Comparison of ENCODE assay signal across 8 mouse cellular contexts in genomic region chr2:135658486-135659390, GRCm38 (mm10). TPM values are rescaled to one million over a fixed set of nuclear protein-coding genes. Genes with fewer than 3 reads are reported as not detected.
DNase-seq lines count a peak whose midpoint lies in the region; ATAC-seq and TF ChIP-seq lines count a peak whose summit lies in the region.

TSS of gene Plcb4 (plus strand) at chr2:135659011.

- DNase-seq in adipocyte (ENCODE audit: low spot score): peak; percentile 32
- peak; percentile 76 for DNase-seq in gastrocnemius, postnatal 10 days
- peak; percentile 90 for DNase-seq in hindbrain, postnatal 0 days (ENCODE audit: low spot score)
- peak; percentile 67 for DNase-seq in left cerebral cortex, adult 11 months (ENCODE audit: low spot score)
- DNase-seq in lung, postnatal 36 days: peak; percentile 88
- peak; percentile 56 for DNase-seq in retina, adult 2 months (ENCODE audit: low read depth, low spot score)
- peak; percentile 90 for DNase-seq in thymus, postnatal 14 days

- peak within 1 kb of the TSS; percentile 76 for H3K4me2 ChIP-seq in hindbrain, postnatal 0 days (ENCODE audit: low read depth, low read length)

- under 1% methylated on average over 67 of the region's 71 CpGs for WGBS in hindbrain, postnatal 0 days

- no peak for TF ChIP-seq CTCF in hindbrain, postnatal 0 days (IDR thresholded peaks at IDR 0.05; ENCODE audit: low read depth)

- peak; percentile 95 for ATAC-seq in common myeloid progenitor, adult 5-6 weeks (replicated peaks; ENCODE audit: low read depth, poor library complexity, severe bottlenecking)
- peak; percentile 92 for ATAC-seq in hindbrain, postnatal 0 days

- H3K4me3 ChIP-seq in hindbrain, postnatal 0 days (ENCODE audit: low read length): peak within 1 kb of the TSS; percentile 84

- peak within 1 kb of the TSS; percentile 93 for H3K9ac ChIP-seq in hindbrain, postnatal 0 days (replicated peaks; ENCODE audit: low read length)

- no peaks in the 10 kb centered on the region for H3K27me3 ChIP-seq in hindbrain, postnatal 0 days (ENCODE audit: insufficient read depth, low read length)

- peak within 1 kb of the TSS; percentile 98 for H3K27ac ChIP-seq in hindbrain, postnatal 0 days

- no peaks in the 10 kb centered on the region for H3K9me3 ChIP-seq in hindbrain, postnatal 0 days (ENCODE audit: low read length)

- H3K36me3 ChIP-seq in hindbrain, postnatal 0 days (ENCODE audit: insufficient read depth, low read length): no peaks in the 10 kb centered on the region

- no peaks in the 10 kb centered on the region for H3K4me1 ChIP-seq in hindbrain, postnatal 0 days (ENCODE audit: insufficient read depth, low read length)

RNA-seq across cellular contexts. Expression of gene Plcb4, which starts in this region (rescaled TPM):
- total RNA-seq in common myeloid progenitor, adult 5-6 weeks (2017): 25.3 and 34.9 TPM in 2 replicates
- total RNA-seq in gastrocnemius, postnatal 10 days (2021): 10 to 100 TPM; 32.8 to 39.9 TPM
- total RNA-seq in hindbrain, postnatal 0 days (2014; rRNA removed): 46.9 and 74.3 TPM in 2 replicates
- polyA plus RNA-seq in hindbrain, postnatal 0 days (2015; fragmentation: Nextera tagmentation; extraction: Ambion mirVana): 43.0 and 46.6 TPM in 2 replicates

Comparison
In these comparisons a context has a peak if more than half of its experiments do, and no peak if none do; other contexts are left out.
1. Peak in every context shown above with its lines: DNase-seq, ATAC-seq, H3K4me3 ChIP-seq and H3K27ac ChIP-seq.
2. DNase-seq: peak in every context shown above with its lines; median percentile 90 in hindbrain, postnatal 0 days; 90 in thymus, postnatal 14 days; 88 in lung, postnatal 36 days; 76 in gastrocnemius, postnatal 10 days; 67 in left cerebral cortex, adult 11 months; 56 in retina, adult 2 months; 32 in adipocyte.